Mouse (Mus musculus) layer of hippocampus, adult 18-20 months (tissue): ENCODE measurements around the gene Oasl2. TPM values are rescaled to one million over a fixed set of nuclear protein-coding genes. Genes with fewer than 3 reads are reported as not detected.
A peak's percentile ranks its signal among the peaks of the same experiment; 100 is the strongest.
"Not testable (repeated sequence)": the region's sequence is repeated elsewhere in the genome, so short reads cannot be mapped to it uniquely, and the experiment has no call there.

Experiments used
- DNase-seq, 2 experiments: peaks; one replicate each; pipeline ENCODE4 v3.0.0; 2022; ENCODE audit warnings: low spot score in 2 of 2
- total RNA-seq, 2 experiments: library from RNA; stranded (reverse); gene quantifications; 2 replicates each; pipeline ENCODE4 v1.2.3; 2021

Gene Oasl2
- total RNA-seq, 2 experiments from 2014 or later: 1.6 to 2.8 TPM

DNA sequence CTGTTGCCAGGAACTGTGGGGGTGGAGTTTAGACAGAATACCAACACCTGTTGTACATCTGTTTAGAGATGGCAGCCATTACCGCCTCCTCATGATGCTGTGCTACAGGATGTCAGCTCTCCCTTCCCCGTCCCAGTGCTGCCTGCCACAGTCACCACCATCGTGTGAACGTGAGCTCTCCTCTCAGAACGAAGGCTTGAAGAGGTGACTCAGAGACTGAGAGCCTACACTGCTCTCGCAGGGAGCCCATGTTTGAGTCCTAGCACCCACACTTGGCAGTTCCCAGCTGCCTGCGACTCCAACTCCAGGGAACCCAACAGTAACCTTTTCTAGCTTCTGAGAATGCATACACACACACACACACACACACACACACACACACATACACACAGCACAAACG, 18.1 kb downstream of the Oasl2 start:
- peak; percentile 10 to 30 for DNase-seq

GRCm38 (mm10) chr5:114915854-114916253, 19.1 kb downstream of the Oasl2 start:
- DNase-seq: no peak

DNA sequence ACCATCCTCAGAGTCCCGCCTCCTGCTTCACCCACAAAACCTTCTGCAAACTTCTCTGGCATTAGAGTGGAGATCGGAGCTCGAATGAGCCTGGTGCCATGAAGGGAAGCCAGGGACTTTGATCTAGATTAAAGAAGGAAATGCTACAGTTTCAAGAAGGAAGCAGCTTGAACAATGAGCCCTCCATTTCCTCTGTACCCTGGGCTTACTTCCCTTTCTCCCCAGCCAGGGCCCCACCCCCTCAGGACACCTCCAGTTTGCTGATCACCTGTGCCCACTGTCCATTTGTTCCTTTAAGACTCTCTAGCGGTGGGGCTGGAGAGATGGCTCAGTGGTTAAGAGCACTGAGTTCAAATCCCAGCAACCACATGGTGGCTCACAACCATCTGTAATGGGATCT, 20.0 kb downstream of the Oasl2 start:
- DNase-seq: no peak

- not testable (repeated sequence) for DNase-seq
These were observed 20.6 kb downstream of the Oasl2 start for GRCm38 (mm10) chr5:114917357-114917756.

DNA sequence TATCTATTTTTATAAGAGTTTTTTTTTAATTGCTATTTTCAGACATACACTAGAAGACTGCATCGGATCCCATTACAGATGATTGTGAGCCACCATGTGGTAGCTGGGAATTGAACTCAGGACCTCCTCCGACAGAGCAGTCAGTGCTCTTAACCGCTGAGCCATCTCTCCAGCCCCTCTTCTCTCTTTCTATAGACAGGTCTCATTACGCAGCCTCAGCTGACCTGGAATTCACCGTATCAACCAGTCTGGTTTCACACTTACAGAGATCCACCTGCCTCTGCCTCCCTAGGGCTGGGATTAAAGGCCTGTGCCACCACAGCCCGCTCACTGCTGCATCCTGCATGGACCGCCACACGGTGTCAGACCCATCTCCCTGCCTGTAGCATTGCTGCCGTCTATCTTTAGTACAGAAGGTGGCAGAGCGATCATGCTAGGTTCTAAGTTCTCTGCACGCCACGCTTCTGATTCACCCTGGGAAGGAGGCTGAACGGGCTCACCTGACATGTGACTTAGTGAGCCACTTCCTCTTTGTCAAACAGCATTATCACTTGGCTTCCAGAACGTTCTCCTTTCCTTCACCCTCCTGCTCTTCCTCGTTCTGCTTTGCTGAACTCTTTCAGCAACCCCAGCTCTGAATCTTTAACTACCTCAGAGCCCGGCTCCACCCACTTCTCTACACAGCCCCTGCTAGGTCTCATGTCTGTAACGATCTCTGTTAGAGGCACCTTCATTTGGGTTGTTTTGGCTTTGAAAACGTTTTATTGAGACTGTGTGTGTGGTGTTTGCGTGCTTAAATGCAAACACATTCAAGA, 25.0 kb downstream of the Oasl2 start:
- no peak for DNase-seq

DNA sequence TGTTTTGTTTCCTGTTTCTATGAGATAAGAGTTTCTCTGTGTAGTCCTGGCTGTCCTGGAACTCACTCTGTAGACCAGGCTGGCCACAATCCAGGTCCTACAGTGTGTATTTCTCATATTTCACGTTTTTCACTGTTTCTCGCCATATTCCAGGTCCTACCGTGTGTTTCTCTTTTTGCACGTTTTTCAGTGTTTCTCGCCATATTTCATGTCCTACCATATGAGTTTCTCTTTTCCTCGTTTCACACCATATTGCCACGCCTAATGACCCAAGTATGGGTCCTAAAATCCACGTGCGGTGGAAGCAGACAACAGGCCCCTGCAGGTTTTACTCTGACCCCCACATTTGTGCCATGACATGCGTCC, 25.6 kb downstream of the Oasl2 start:
- no peak for DNase-seq

GRCm38 (mm10) chr5:114922998-114923473, 26.3 kb downstream of the Oasl2 start, which contains the start of gene Oasl1:
Oasl1 (plus strand) TSS chr5:114923240.
- DNase-seq: no peak

GRCm38 (mm10) chr5:114926153-114926684, 29.5 kb downstream of the Oasl2 start:
- no peak for DNase-seq

DNA sequence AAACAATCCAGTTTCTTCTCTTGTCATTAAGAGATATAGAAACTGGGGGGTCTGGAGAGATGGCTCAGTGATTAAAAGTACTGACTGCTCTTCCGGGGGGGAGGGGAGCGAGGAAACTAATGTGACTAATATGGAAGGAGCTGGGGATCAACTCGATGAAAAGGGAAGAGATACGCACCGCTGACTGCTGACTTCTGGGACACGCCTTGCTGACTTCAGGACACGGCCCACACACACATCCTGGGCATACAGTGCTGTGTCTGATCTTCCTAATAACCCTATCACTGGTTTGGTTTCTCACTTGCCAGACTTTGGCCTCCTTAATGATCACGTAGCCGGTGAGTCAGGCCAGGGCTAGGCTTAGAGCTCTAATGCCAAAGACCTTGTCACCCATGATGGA, 30.0 kb downstream of the Oasl2 start:
- no peak for DNase-seq

- no peak for DNase-seq
These were observed 34.9 kb downstream of the Oasl2 start for GRCm38 (mm10) chr5:114931626-114932025.

DNA sequence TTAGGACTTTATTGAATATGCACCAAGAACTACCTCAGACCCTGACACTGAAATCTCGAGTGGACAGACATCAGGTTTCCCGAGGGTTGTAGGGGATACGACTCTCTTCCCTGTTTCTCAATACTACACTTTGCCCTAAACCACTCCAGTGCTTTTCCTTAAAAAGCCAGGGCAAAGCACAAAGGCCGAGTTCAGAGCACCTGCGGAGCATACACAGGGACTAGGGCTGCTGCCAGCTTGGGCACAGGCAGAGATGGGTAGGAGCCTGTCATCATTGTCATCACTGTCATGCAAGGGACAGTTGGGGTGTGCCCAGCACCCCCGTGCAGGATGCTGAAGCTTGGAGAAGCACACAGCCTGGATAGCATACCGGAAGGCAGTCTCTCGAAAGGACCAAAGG, 36.5 kb downstream of the Oasl2 start:
- DNase-seq: no peak

GRCm38 (mm10) chr5:114935838-114936237, 39.1 kb downstream of the Oasl2 start:
- DNase-seq: no peak

DNA sequence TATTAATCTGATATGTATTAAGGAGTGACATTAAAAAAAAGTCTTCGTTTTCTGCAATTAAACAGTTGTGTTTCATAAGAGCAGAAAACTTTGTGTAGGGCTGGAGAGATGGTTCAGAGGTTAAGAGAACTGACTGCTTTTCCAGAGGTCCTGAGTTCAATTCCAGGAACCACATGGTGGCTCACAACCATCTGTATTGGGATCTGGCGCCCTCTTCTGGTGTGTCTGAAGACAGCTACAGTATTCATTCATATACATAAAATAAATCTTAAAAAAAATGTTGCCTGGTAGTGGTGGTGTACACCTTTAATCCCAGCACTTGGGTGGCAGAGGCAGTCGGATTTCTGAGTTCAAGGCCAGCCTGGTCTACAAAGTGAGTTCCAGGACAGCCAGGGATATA, 44.4 kb downstream of the Oasl2 start:
- DNase-seq: not testable (repeated sequence)

DNA sequence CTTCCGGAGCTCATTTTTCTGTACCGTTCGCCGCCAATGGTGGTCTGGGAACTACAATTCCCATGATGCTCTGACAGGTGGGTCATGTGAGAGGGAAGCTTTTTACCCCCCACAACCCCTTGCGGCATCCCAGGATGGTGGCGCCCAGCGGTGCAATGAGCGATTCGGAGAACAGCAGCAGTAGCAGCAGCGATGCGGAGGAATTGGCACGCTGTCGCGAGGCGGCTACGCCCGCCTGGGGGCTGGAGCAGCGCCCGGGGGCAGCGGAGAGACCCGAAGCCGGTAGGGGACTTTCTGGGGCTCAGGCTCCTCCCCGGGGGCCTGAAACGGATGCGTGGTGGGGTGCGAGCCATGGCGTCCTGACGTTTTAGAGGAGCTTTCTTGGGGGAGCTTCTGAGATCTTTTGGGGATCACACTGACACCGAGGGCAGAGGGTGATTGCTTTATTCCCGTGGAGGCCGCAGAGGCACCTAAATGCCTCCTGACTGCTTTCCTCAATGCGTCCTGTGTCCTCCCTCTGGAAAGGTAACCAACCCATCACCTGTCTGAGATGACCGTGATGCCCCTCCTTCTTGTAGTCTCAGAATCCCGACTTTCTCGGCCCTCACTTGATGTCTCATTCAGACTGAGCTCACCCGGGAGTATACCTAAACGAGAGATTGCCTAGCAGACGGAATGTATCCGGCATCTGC, 45.5 kb downstream of the Oasl2 start, which contains the start of gene 2210016L21Rik:
TSS of gene 2210016L21Rik (plus strand) at position 85 of the 692 bp plus-strand sequence.
- DNase-seq: peak; percentile 78 to 91

DNA sequence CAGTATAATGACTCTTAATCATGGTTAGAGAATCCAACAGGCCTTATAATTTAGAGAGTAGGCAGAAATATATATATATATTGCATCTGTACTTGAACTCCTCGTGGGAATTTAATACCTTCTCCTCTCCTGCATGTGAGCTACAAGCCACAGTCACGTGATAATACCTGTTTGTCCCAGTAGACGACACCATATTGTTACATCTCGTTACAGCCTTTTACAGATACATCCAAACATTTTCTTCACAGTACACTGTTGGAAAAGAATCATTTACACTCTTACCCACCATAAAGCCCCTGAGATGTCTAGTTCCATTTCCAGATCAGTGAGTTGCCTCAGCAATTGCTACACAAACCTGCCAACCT, 46.0 kb downstream of the Oasl2 start:
- no peak for DNase-seq

GRCm38 (mm10) chr5:114945072-114945471, 48.3 kb downstream of the Oasl2 start:
- no peak for DNase-seq

- DNase-seq: peak in 1 of 2 experiments; percentile 33
These were observed 52.2 kb downstream of the Oasl2 start for GRCm38 (mm10) chr5:114948891-114949290.

GRCm38 (mm10) chr5:114949316-114949715, 52.6 kb downstream of the Oasl2 start:
- DNase-seq: peak in 1 of 2 experiments; percentile 28

DNA sequence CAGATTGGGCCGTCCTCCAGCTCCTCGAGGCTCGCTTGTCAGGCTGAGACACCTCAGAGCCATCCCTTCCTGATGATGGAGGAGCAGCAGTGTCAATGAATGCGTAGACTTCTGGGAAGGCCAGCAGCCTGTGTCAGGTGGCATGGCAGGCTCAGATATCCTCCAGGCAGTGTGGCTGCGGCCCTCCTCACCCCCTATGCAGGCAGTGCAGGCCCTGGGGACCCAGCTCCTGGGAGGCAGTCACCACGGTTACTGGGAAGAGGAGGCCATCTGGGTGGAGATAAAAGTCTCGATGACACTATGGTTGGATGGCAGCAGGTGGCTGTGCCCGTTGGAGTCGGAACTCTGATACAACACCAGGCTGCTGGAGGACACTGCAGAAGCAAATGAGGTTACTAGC, 53.1 kb downstream of the Oasl2 start:
- no peak for DNase-seq

- no peak for DNase-seq
These were observed 53.9 kb downstream of the Oasl2 start for GRCm38 (mm10) chr5:114950669-114951068.

DNA sequence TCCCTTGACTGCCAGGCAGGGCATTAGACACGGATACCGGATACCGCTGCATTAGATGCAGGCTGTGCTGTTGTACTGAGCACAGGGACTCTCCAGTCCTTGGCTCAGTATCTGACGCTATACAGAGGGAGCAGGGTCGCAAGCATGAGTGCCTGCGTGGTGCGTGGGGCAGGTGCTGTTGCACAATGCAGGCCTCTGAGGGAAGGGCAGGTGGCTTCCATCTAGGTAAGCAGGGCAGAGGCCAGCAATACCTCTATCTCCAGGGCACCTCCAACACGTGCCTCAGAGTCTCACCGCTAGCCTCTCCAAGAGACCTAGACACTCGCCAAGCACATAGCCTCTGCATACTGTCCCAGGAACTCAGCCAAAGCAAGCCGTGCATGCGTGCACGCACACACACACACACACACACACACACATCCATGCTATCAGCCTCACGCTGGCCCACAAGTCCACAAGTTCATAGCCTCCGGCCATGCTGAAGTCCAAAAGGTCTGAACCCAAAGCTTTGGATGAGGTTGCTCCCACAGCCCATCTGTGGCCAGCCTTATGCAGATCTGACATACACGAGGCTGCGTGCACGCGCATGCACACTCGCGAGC, 54.6 kb downstream of the Oasl2 start:
- DNase-seq: no peak

GRCm38 (mm10) chr5:114953326-114953725, 56.6 kb downstream of the Oasl2 start:
- no peak for DNase-seq
